ENCODE assay signal across 25 mouse cellular contexts in the genomic region with DNA sequence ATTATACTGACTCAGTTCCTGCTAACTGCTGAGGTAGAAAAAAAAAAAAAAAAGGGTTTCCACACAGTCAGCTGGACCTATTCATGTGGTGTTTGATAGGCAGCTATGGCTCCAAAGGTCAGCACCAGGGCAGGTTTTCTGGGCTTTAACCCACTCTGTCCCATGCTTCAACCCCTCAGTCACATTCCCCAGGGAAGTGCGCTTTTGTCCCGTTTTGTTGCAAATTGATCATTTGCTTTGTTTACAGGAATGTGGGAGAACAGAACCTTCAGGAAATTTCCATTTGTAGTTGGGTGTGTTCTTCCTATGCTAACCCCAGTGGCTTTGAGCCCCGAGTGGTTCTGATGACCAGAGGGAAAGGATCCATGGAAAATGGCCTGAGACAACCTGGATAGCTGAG.
DNase-seq lines count a peak whose midpoint lies in the region; ATAC-seq lines count a peak whose summit lies in the region.
"Had no signal": no experiment of that assay in that cellular context is flagged by ENCODE, and none has a peak within 500 bp of the region (broad histone marks: within the 10 kb centered on the region; RNA-seq: fewer than 3 reads in every experiment).

No protein-coding gene starts in this region.

- no peak overlapping the region for H3K27ac ChIP-seq in hindbrain, embryonic 11.5 days (ENCODE audit: low read depth, low read length)
- H3K27ac ChIP-seq in hindbrain, embryonic 16.5 days (ENCODE audit: low read depth, low read length), result no peak overlapping the region
- H3K27ac ChIP-seq: embryonic facial prominence, embryonic 12.5 days; embryonic facial prominence, embryonic 15.5 days; heart, adult 2 months; heart, embryonic 10.5 days; heart, embryonic 13.5 days; hindbrain, embryonic 15.5 days; intestine, embryonic 15.5 days had no signal

- no peaks in the 10 kb centered on the region for H3K36me3 ChIP-seq in hindbrain, embryonic 11.5 days (ENCODE audit: control insufficient read depth, insufficient read depth, low read length)
- no peaks in the 10 kb centered on the region for H3K36me3 ChIP-seq in hindbrain, embryonic 16.5 days (ENCODE audit: control insufficient read depth, insufficient read depth, low read length)
- H3K36me3 ChIP-seq: embryonic facial prominence, embryonic 12.5 days; embryonic facial prominence, embryonic 15.5 days; heart, embryonic 10.5 days; heart, embryonic 13.5 days; hindbrain, embryonic 15.5 days; intestine, embryonic 15.5 days had no signal

- no peak for ATAC-seq in hindbrain, embryonic 11.5 days (ENCODE audit: low FRiP score)
- ATAC-seq in hindbrain, embryonic 16.5 days, result no peak
- ATAC-seq: forebrain, embryonic 14.5 days; forebrain, postnatal 0 days; intestine, embryonic 15.5 days had no signal

- H3K4me1 ChIP-seq in hindbrain, embryonic 11.5 days (replicated peaks; ENCODE audit: control insufficient read depth, insufficient read depth, low read length), result no peaks in the 10 kb centered on the region
- H3K4me1 ChIP-seq in hindbrain, embryonic 16.5 days (ENCODE audit: control insufficient read depth, insufficient read depth, low read depth, low read length), result no peaks in the 10 kb centered on the region
- H3K4me1 ChIP-seq: embryonic facial prominence, embryonic 12.5 days; embryonic facial prominence, embryonic 15.5 days; heart, embryonic 10.5 days; heart, embryonic 13.5 days; hindbrain, embryonic 15.5 days; intestine, embryonic 15.5 days had no signal

- H3K27me3 ChIP-seq in hindbrain, embryonic 11.5 days (ENCODE audit: control insufficient read depth, insufficient read depth, low read length), result no peaks in the 10 kb centered on the region
- no peaks in the 10 kb centered on the region for H3K27me3 ChIP-seq in hindbrain, embryonic 16.5 days (replicated peaks; ENCODE audit: control insufficient read depth, insufficient read depth, low read length)
- H3K27me3 ChIP-seq: embryonic facial prominence, embryonic 12.5 days; embryonic facial prominence, embryonic 15.5 days; heart, embryonic 13.5 days; hindbrain, embryonic 15.5 days; intestine, embryonic 15.5 days had no signal

- no peak overlapping the region for H3K9ac ChIP-seq in hindbrain, embryonic 11.5 days (ENCODE audit: low read depth, low read length)
- no peak overlapping the region for H3K9ac ChIP-seq in hindbrain, embryonic 16.5 days (ENCODE audit: low read depth, low read length)
- H3K9ac ChIP-seq: embryonic facial prominence, embryonic 12.5 days; embryonic facial prominence, embryonic 15.5 days; forebrain, postnatal 0 days; heart, embryonic 13.5 days; hindbrain, embryonic 15.5 days; intestine, embryonic 15.5 days had no signal

- no peaks in the 10 kb centered on the region for H3K9me3 ChIP-seq in hindbrain, embryonic 11.5 days (ENCODE audit: control insufficient read depth, low read length)
- no peaks in the 10 kb centered on the region for H3K9me3 ChIP-seq in hindbrain, embryonic 16.5 days (ENCODE audit: control insufficient read depth, low read length)
- H3K9me3 ChIP-seq: embryonic facial prominence, embryonic 12.5 days; embryonic facial prominence, embryonic 15.5 days; heart, embryonic 10.5 days; heart, embryonic 13.5 days; hindbrain, embryonic 15.5 days; intestine, embryonic 15.5 days had no signal

- WGBS in hindbrain, embryonic 11.5 days, result 49% methylated on average over 3 of the region's 3 CpGs
- 45% methylated on average over 3 of the region's 3 CpGs for WGBS in hindbrain, embryonic 16.5 days

- H3K4me2 ChIP-seq in hindbrain, embryonic 11.5 days (replicated peaks; ENCODE audit: low read depth, low read length), result no peak overlapping the region
- H3K4me2 ChIP-seq in hindbrain, embryonic 16.5 days (ENCODE audit: low read length), result no peak overlapping the region
- H3K4me2 ChIP-seq: embryonic facial prominence, embryonic 12.5 days; embryonic facial prominence, embryonic 15.5 days; heart, embryonic 13.5 days; hindbrain, embryonic 15.5 days; intestine, embryonic 15.5 days had no signal

- no peak overlapping the region for H3K4me3 ChIP-seq in hindbrain, embryonic 11.5 days (ENCODE audit: low read depth, low read length)
- no peak overlapping the region for H3K4me3 ChIP-seq in hindbrain, embryonic 16.5 days (ENCODE audit: low read length)
- H3K4me3 ChIP-seq: embryonic facial prominence, embryonic 12.5 days; embryonic facial prominence, embryonic 15.5 days; heart, adult 2 months; heart, embryonic 10.5 days; heart, embryonic 13.5 days; hindbrain, embryonic 15.5 days; intestine, embryonic 15.5 days had no signal

- peak; percentile 19 for DNase-seq in embryo, embryonic 10 days (ENCODE audit: low spot score)
- DNase-seq in embryo, embryonic 9.5 days (ENCODE audit: extremely low spot score), result no peak
- peak; percentile 13 for DNase-seq in hindbrain, embryonic 11.5 days (ENCODE audit: low spot score)
- peak; percentile 49 for DNase-seq in ES-CJ7 (ENCODE audit: low read depth, low spot score)
- peak; percentile 76 for DNase-seq in ZHBTc4 (ENCODE audit: low read depth, low spot score)
- DNase-seq in ovary, postnatal 36 days (ENCODE audit: low spot score), result no peak
- DNase-seq in layer of hippocampus, adult 9-11 months, result no peak
- DNase-seq: adrenal gland, postnatal 10 days; adrenal gland, postnatal 36 days; cerebellum, adult 18-20 months; cerebellum, adult 9-10 months; cerebellum, postnatal 14 days; forebrain, postnatal 0 days; gastrocnemius, postnatal 25 days; heart, adult 2 months; heart, postnatal 14 days; kidney, adult 18-20 months had no signal

Comparison
In these comparisons a context has a peak if more than half of its experiments do, and no peak if none do; other contexts are left out.
1. DNase-seq: peak in embryo, embryonic 10 days (single experiment), hindbrain, embryonic 11.5 days (single experiment), ES-CJ7 (single experiment) and ZHBTc4 (single experiment); none in embryo, embryonic 9.5 days (single experiment), ovary, postnatal 36 days (single experiment) and layer of hippocampus, adult 9-11 months (single experiment).